ENCODE assay signal across 10 mouse cellular contexts in genomic region chr8:46843855-46844254, GRCm38 (mm10).
DNase-seq lines count a peak whose midpoint lies in the region; ATAC-seq and TF ChIP-seq lines count a peak whose summit lies in the region.
"Had no signal": no experiment of that assay in that cellular context is flagged by ENCODE, and none has a peak within 500 bp of the region (broad histone marks: within the 10 kb centered on the region; RNA-seq: fewer than 3 reads in every experiment).

No protein-coding gene starts in this region.

- H3K4me1 ChIP-seq in heart, embryonic 12.5 days (replicated peaks), result peaks cover 18% of the 10 kb centered on the region
- H3K4me1 ChIP-seq in CH12.LX (ENCODE audit: control insufficient read depth in 1 of 2, insufficient read depth in 2 of 2), result peaks cover 23 to 83% of the 10 kb centered on the region in 2 experiments
- peaks cover 37% of the 10 kb centered on the region for H3K4me1 ChIP-seq in liver, embryonic 13.5 days (replicated peaks)
- H3K4me1 ChIP-seq in hindbrain, embryonic 10.5 days (replicated peaks), result peaks cover 10% of the 10 kb centered on the region; the same call in 1 of the 2 replicates

- no peaks in the 10 kb centered on the region for H3K27me3 ChIP-seq in heart, embryonic 12.5 days (replicated peaks)
- no peaks in the 10 kb centered on the region for H3K27me3 ChIP-seq in CH12.LX (replicated peaks)
- H3K27me3 ChIP-seq in liver, embryonic 13.5 days, result no peaks in the 10 kb centered on the region
- H3K27me3 ChIP-seq in hindbrain, embryonic 10.5 days (ENCODE audit: insufficient read depth, poor library complexity, severe bottlenecking), result no peaks in the 10 kb centered on the region

- no peak for TF ChIP-seq CTCF in left cerebral cortex, adult 2 months (IDR thresholded peaks at IDR 0.05)
- TF ChIP-seq CTCF in CH12.LX (conservative IDR thresholded peaks at IDR 0.05 in 1 of 2, IDR thresholded peaks at IDR 0.05 in 1 of 2; ENCODE audit: low read depth in 2 of 2, low read length in 2 of 2), result no peak

- peak overlapping the region; percentile 84; the same call in 1 of the 2 replicates for H3K27ac ChIP-seq in heart, embryonic 12.5 days (ENCODE audit: poor library complexity, severe bottlenecking)
- peak overlapping the region; percentile 8 for H3K27ac ChIP-seq in left cerebral cortex, adult 2 months
- H3K27ac ChIP-seq in CH12.LX (ENCODE audit: insufficient read depth, low read depth), result peak overlapping the region; percentile 89
- peak overlapping the region; percentile 55; the same call in 1 of the 2 replicates for H3K27ac ChIP-seq in liver, embryonic 13.5 days
- no peak overlapping the region for H3K27ac ChIP-seq in hindbrain, embryonic 10.5 days

- H3K36me3 ChIP-seq in heart, embryonic 12.5 days, result peaks cover 50% of the 10 kb centered on the region
- H3K36me3 ChIP-seq in CH12.LX (replicated peaks in 1 of 2; ENCODE audit: control insufficient read depth in 1 of 2, insufficient read depth in 1 of 2, low read length in 1 of 2), result peaks cover 23 to 63% of the 10 kb centered on the region in 2 experiments
- peaks cover 18% of the 10 kb centered on the region for H3K36me3 ChIP-seq in liver, embryonic 13.5 days
- peaks cover 58% of the 10 kb centered on the region for H3K36me3 ChIP-seq in hindbrain, embryonic 10.5 days

- H3K9me3 ChIP-seq in heart, embryonic 12.5 days (replicated peaks), result no peaks in the 10 kb centered on the region
- H3K9me3 ChIP-seq in CH12.LX (replicated peaks; ENCODE audit: low read length), result peaks cover 2% of the 10 kb centered on the region
- H3K9me3 ChIP-seq in liver, embryonic 13.5 days (replicated peaks), result no peaks in the 10 kb centered on the region
- H3K9me3 ChIP-seq in hindbrain, embryonic 10.5 days, result no peaks in the 10 kb centered on the region
- H3K9me3 ChIP-seq: G1E had no signal

- H3K9ac ChIP-seq in heart, embryonic 12.5 days, result no peak overlapping the region
- H3K9ac ChIP-seq in CH12.LX (ENCODE audit: insufficient read depth, low read depth), result peak overlapping the region; percentile 72; the same call in 1 of the 2 replicates
- no peak overlapping the region for H3K9ac ChIP-seq in liver, embryonic 13.5 days

- DNase-seq in heart, postnatal 10 days, result no peak
- no peak for DNase-seq in left cerebral cortex, adult 2 months (ENCODE audit: extremely low spot score in 1 of 2, low spot score in 2 of 2)
- no peak for DNase-seq in left cerebral cortex, adult 8-10 months (ENCODE audit: low spot score in 2 of 2)
- DNase-seq in CH12.LX (ENCODE audit: extremely low read depth), result no peak
- DNase-seq in liver, embryonic 13.5 days, result no peak
- no peak for DNase-seq in hindbrain, embryonic 10.5 days (ENCODE audit: low spot score)
- DNase-seq: cerebellum, adult 18-20 months had no signal

- intact Hi-C loops in heart, postnatal 10 days (cut with DNase I), result loop anchor here (2.0 kb wide), 2 partner anchors 31 to 103 kb away; no protein-coding TSS in a partner anchor
- intact Hi-C loops in left cerebral cortex, adult 2 months (cut with DNase I), result loop anchor here (10.0 kb wide), 1 partner anchor 91 kb away; no protein-coding TSS in a partner anchor

- in situ Hi-C loops in CH12.LX (cut with MboI; ENCODE audit: low pct_ligation_motif_present, low pct_unique_long_range_greater_than_20kb, low sequenced_read_pairs), result loop anchor here (10.0 kb wide), 1 partner anchor 91 kb away; no protein-coding TSS in a partner anchor

- no peak for TF ChIP-seq RAD21 in CH12.LX (IDR thresholded peaks at IDR 0.05; ENCODE audit: low read depth, low read length)

- 84% methylated on average over 4 of the region's 4 CpGs for WGBS in heart, embryonic 12.5 days
- 74% methylated on average over 4 of the region's 4 CpGs for WGBS in liver, embryonic 13.5 days (ENCODE audit: insufficient replicate concordance)
- WGBS in hindbrain, embryonic 10.5 days, result 90% methylated on average over 4 of the region's 4 CpGs

- no peak for TF ChIP-seq EP300 in CH12.LX (IDR thresholded peaks at IDR 0.05; ENCODE audit: low read length)

- H3K4me2 ChIP-seq in heart, embryonic 12.5 days, result no peak overlapping the region
- H3K4me2 ChIP-seq in CH12.LX (ENCODE audit: insufficient read depth, low read depth, poor library complexity, severe bottlenecking), result no peak overlapping the region
- H3K4me2 ChIP-seq in liver, embryonic 13.5 days, result no peak overlapping the region

- no peak for TF ChIP-seq POLR2A in CH12.LX (IDR thresholded peaks at IDR 0.05; ENCODE audit: low read depth, low read length)

- dilution Hi-C loops in CH12.LX (cut with MboI; ENCODE audit: extremely low pct_ligation_motif_present, extremely low pct_unique_long_range_greater_than_20kb, low sequenced_read_pairs), result no loop called here

- H3K79me2 ChIP-seq in CH12.LX (replicated peaks; ENCODE audit: control insufficient read depth, extremely low read depth, insufficient read depth, poor library complexity, severe bottlenecking), result no peaks in the 10 kb centered on the region

- ATAC-seq in heart, embryonic 12.5 days (ENCODE audit: insufficient number of reproducible peaks, low FRiP score), result no peak
- no peak for ATAC-seq in liver, embryonic 13.5 days (ENCODE audit: low read depth)
- ATAC-seq in CD4-positive, CD25-positive, alpha-beta regulatory T cell, adult 4 months, result no peak

- H3K4me3 ChIP-seq in heart, embryonic 12.5 days, result no peak overlapping the region
- no peak overlapping the region for H3K4me3 ChIP-seq in left cerebral cortex, adult 2 months
- H3K4me3 ChIP-seq in CH12.LX (replicated peaks in 1 of 3; ENCODE audit: low read depth in 2 of 3, low read length in 2 of 3, poor library complexity in 1 of 3), result no peak overlapping the region
- H3K4me3 ChIP-seq in liver, embryonic 13.5 days (replicated peaks), result no peak overlapping the region
- H3K4me3 ChIP-seq in hindbrain, embryonic 10.5 days, result no peak overlapping the region

TF ChIP-seq in CH12.LX, 34 proteins besides CTCF, POLR2A, EP300 and RAD21:
- no peak for TF ChIP-seq UBTF (IDR thresholded peaks at IDR 0.05; ENCODE audit: low read depth, low read length)
- TF ChIP-seq ZMIZ1 (IDR thresholded peaks at IDR 0.05; ENCODE audit: low read depth, low read length), result no peak
- TF ChIP-seq BHLHE40 (IDR thresholded peaks at IDR 0.05; ENCODE audit: low read depth, low read length), result no peak
